Mouse (Mus musculus): Measurements from ENCODE around the gene Ubqln1. TPM values are rescaled to one million over a fixed set of nuclear protein-coding genes. Genes with fewer than 3 reads are reported as not detected.

Ubqln1 gene
- total and polyA plus RNA-seq, 3 experiments, result 78.1 to 105 (median 84.0) TPM

DNA sequence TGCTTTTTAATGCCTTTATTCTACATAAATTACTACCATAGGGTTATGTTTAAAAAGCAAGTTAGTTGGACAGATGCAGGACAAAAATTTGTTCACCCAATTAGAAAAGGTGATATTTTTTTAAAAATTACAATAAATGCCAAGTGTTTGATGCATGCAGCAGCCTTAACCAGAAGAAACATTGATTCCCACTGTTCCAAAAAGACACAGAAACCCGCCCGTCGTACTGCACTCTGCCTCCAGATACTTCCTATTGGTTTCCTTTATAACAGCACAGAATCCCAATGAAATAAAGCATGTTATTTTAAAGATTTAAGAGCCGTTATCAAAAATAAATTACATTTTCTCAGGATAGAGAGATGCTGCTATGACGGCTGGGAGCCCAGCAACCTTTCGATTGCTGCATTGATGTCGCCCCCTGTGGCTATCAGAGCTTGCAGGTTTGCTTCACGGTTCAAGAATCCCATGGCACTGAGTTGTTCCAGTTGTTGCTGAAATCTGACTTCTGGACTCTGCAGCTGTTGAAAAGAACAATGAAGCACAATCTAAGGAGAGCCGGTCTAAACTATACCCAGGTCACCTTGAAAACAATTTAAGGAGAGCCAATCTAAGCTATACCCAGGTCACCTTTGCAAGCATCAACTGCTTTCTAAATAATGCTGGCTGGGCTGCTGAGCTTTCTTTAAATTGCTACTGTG is 37.8 kb downstream of the Ubqln1 start:
- Histone ChIP-seq H3K4me1 (ENCODE audit: insufficient read depth, low read depth, low read length) (no peaks in the 10 kb centered on the region), H3K27me3 (ENCODE audit: insufficient read depth, low read length) (no peaks in the 10 kb centered on the region), H3K4me3 (ENCODE audit: low read depth, low read length) (no peak overlapping the region), H3K36me3 (replicated peaks) (peaks cover 97% of the 10 kb centered on the region), H3K9me3 (replicated peaks) (no peaks in the 10 kb centered on the region)
- no peak for ATAC-seq (ENCODE audit: extremely low read depth, insufficient number of reproducible peaks, low FRiP score, poor library complexity, severe bottlenecking)
- DNase-seq (ENCODE audit: low spot score), result no peak
- TF ChIP-seq CTCF (IDR thresholded peaks at IDR 0.05; ENCODE audit: low read depth, low read length) (no peak), GATA1 (IDR thresholded peaks at IDR 0.05; ENCODE audit: borderline replicate concordance, low read length) (no peak), GATA2 (IDR thresholded peaks at IDR 0.05; ENCODE audit: borderline replicate concordance, low read depth, low read length) (no peak), TAL1 (conservative IDR thresholded peaks at IDR 0.05; ENCODE audit: low read depth, low read length) (no peak), POLR2AphosphoS5 (IDR thresholded peaks at IDR 0.05; ENCODE audit: insufficient replicate concordance, low read depth, low read length) (no peak)

DNA sequence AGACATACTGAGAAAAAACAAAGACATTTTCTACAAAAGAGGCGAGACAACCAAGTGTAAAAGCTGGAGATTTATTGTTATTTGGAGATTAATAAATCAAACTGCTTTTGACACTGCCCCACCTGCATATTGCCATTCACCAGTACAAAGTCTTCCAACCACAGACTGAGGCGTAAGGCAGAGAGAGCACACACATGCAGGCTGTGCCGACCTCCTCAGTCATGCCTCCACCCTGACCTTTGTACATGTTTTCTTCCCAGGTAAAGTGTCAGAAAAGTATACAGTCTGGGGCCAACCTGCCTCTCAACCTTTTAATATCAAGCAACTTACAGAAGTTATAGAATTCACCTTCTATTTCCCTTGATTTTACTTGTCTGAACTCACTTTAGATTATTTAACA is 39.3 kb downstream of the Ubqln1 start:
- H3K4me1 ChIP-seq (ENCODE audit: insufficient read depth, low read depth, low read length), result no peaks in the 10 kb centered on the region
- no peaks in the 10 kb centered on the region for H3K9me3 ChIP-seq (replicated peaks)
- H3K36me3 ChIP-seq (replicated peaks), result peaks cover 91% of the 10 kb centered on the region
- DNase-seq (ENCODE audit: low spot score) (no peak), ATAC-seq (ENCODE audit: extremely low read depth, insufficient number of reproducible peaks, low FRiP score, poor library complexity, severe bottlenecking) (no peak)
- H3K4me3 ChIP-seq (ENCODE audit: low read depth, low read length), result no peak overlapping the region
- H3K27me3 ChIP-seq (ENCODE audit: insufficient read depth, low read length), result no peaks in the 10 kb centered on the region
- no peak for TF ChIP-seq GATA2 (IDR thresholded peaks at IDR 0.05; ENCODE audit: borderline replicate concordance, low read depth, low read length)
- no peak for TF ChIP-seq CTCF (IDR thresholded peaks at IDR 0.05; ENCODE audit: low read depth, low read length)
- no peak for TF ChIP-seq TAL1 (conservative IDR thresholded peaks at IDR 0.05; ENCODE audit: low read depth, low read length)
- TF ChIP-seq GATA1 (IDR thresholded peaks at IDR 0.05; ENCODE audit: borderline replicate concordance, low read length), result no peak
- no peak for TF ChIP-seq POLR2AphosphoS5 (IDR thresholded peaks at IDR 0.05; ENCODE audit: insufficient replicate concordance, low read depth, low read length)

DNA sequence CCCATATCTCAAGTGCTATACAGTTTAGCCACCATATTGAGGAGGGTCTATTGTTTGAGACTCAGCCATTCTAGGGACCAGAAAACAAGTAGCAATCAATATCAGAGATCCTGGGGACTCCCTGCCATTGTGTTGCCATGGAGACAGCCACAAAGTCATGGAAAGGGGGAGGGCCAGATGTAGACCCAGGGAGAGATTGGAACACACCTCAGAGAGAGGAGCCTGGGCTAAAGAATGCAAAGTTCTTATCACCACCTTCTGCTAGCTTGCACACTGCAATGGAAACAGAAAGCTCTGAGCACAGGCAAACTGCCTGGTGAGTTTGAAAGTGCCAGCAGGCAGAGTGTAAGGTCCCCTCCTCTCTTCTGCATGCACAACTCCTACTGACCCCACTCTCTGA is 47.3 kb downstream of the Ubqln1 start:
- DNase-seq (ENCODE audit: low spot score), result no peak
- Histone ChIP-seq H3K9me3 (replicated peaks) (no peaks in the 10 kb centered on the region), H3K36me3 (replicated peaks) (peaks cover 79% of the 10 kb centered on the region), H3K4me1 (ENCODE audit: insufficient read depth, low read depth, low read length) (no peaks in the 10 kb centered on the region), H3K27me3 (ENCODE audit: insufficient read depth, low read length) (no peaks in the 10 kb centered on the region), H3K4me3 (ENCODE audit: low read depth, low read length) (no peak overlapping the region)
- no peak for ATAC-seq (ENCODE audit: extremely low read depth, insufficient number of reproducible peaks, low FRiP score, poor library complexity, severe bottlenecking)
- no peak for TF ChIP-seq POLR2AphosphoS5 (IDR thresholded peaks at IDR 0.05; ENCODE audit: insufficient replicate concordance, low read depth, low read length)

DNA sequence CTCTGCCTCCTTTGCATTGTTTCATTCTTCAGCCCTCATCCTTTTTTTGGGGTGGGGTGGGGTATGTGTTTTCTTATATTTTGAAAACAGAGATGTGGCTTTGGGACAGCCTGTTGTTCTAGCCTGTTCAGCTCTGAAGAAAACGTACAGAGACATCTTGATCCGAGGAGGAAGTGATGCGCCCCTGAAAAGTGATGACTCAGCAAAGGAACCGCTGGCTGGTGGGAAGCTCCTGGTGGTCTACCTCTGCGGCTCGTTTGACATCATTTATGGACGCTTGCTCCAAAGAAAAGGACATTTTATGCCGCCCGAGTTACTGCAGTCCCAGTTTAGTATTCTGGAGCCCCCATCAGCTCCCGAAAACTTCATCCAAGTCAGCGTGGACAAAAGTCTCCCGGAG is 52.1 kb downstream of the Ubqln1 start:
- DNase-seq (ENCODE audit: low spot score) (no peak), ATAC-seq (ENCODE audit: extremely low read depth, insufficient number of reproducible peaks, low FRiP score, poor library complexity, severe bottlenecking) (no peak)
- Histone ChIP-seq H3K9me3 (replicated peaks) (no peaks in the 10 kb centered on the region), H3K4me1 (ENCODE audit: insufficient read depth, low read depth, low read length) (peaks cover 7% of the 10 kb centered on the region), H3K27me3 (ENCODE audit: insufficient read depth, low read length) (no peaks in the 10 kb centered on the region), H3K36me3 (replicated peaks) (peaks cover 75% of the 10 kb centered on the region), H3K4me3 (ENCODE audit: low read depth, low read length) (no peak overlapping the region)
- TF ChIP-seq POLR2AphosphoS5 (IDR thresholded peaks at IDR 0.05; ENCODE audit: insufficient replicate concordance, low read depth, low read length) (no peak), TAL1 (conservative IDR thresholded peaks at IDR 0.05; ENCODE audit: low read depth, low read length) (no peak)

DNA sequence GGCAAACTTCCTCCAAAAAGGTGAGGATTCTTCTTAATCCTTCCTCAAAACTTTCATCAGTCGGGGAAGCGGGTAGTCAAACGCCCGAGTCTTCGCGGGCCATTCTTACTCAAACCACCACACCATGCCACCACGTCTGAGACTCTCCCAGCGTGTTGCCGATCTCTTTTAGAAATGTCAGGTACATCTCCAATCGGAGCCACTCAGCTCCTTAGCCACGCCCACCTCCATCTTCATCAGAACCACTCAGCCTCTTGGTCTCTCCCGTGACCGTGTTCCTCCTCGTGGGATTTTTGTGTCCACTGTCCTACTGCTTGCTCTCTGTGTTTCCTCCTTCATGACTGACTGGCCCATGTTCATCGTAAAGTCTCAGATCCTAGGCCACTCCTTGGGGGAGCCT is 54.7 kb downstream of the Ubqln1 start:
- Histone ChIP-seq H3K27me3 (ENCODE audit: insufficient read depth, low read length) (no peaks in the 10 kb centered on the region), H3K4me3 (ENCODE audit: low read depth, low read length) (no peak overlapping the region), H3K9me3 (replicated peaks) (no peaks in the 10 kb centered on the region), H3K4me1 (ENCODE audit: insufficient read depth, low read depth, low read length) (peaks cover 24% of the 10 kb centered on the region), H3K36me3 (replicated peaks) (peaks cover 58% of the 10 kb centered on the region)
- ATAC-seq (ENCODE audit: extremely low read depth, insufficient number of reproducible peaks, low FRiP score, poor library complexity, severe bottlenecking) (no peak), DNase-seq (ENCODE audit: low spot score) (no peak)
- no peak for TF ChIP-seq GATA1 (IDR thresholded peaks at IDR 0.05; ENCODE audit: borderline replicate concordance, low read length)
- TF ChIP-seq CTCF (IDR thresholded peaks at IDR 0.05; ENCODE audit: low read depth, low read length), result no peak

DNA sequence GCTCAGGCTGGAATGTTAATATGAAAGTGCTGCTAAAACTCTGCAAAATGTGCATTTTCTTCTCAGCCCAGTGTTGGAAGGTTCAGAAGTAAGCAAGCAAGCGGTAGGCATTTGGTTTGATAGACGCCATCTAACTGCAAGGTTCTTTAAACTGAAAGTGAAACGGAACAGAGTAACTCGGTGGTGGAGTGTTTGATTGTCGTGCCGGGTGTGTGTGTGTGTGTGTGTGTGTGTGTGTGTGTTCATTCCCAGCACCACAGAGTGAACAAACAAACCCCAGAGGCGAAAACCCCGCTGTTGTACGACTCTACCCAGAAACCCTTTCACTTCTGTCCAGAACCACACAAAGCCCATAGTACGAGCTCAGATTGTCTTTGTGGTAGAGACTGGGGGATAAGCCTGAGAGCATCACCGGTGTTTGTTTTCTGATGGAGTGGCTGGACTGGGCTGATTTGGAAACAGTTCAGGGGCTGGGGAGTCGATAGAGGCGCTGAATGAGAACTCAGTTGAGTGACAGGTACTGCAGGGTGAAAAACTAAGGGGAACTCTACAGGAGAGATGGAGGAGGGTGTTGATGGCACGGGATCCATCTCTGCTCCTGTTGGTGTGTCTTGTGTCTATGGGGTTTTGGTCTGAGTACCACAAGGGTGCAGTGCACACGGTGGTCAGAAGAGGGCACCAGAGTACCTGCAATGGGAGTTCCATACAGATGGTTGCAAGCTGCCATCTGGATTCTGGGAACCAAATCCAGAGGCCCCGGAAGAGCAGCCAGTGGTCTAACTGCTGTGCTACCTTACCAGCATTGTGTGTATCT is 57.1 kb downstream of the Ubqln1 start:
- Histone ChIP-seq H3K36me3 (replicated peaks) (peaks cover 36% of the 10 kb centered on the region), H3K9me3 (replicated peaks) (peaks cover 2% of the 10 kb centered on the region; the same call in 1 of the 2 replicates), H3K27me3 (ENCODE audit: insufficient read depth, low read length) (no peaks in the 10 kb centered on the region; the same call in 1 of the 2 replicates), H3K4me1 (ENCODE audit: insufficient read depth, low read depth, low read length) (peaks cover 24% of the 10 kb centered on the region), H3K4me3 (ENCODE audit: low read depth, low read length) (peak overlapping the region; percentile 100)
- DNase-seq (ENCODE audit: low spot score) (peak; percentile 71), ATAC-seq (ENCODE audit: extremely low read depth, insufficient number of reproducible peaks, low FRiP score, poor library complexity, severe bottlenecking) (peak; percentile 74)
- TF ChIP-seq CTCF (IDR thresholded peaks at IDR 0.05; ENCODE audit: low read depth, low read length) (peak; percentile 95), POLR2AphosphoS5 (IDR thresholded peaks at IDR 0.05; ENCODE audit: insufficient replicate concordance, low read depth, low read length) (no peak)

Data from G1E (cell line).